Comparison of ENCODE assay signal across 28 mouse cellular contexts in genomic region chr10:85071605-85072152, GRCm38 (mm10). TPM values are rescaled to one million over a fixed set of nuclear protein-coding genes. Genes with fewer than 3 reads are reported as not detected.
"Had no signal": no experiment of that assay in that cellular context is flagged by ENCODE, and none has a peak within 500 bp of the region (broad histone marks: within the 10 kb centered on the region; RNA-seq: fewer than 3 reads in every experiment).

No protein-coding gene starts in this region.

- H3K4me2 ChIP-seq: heart, embryonic 11.5 days; heart, embryonic 13.5 days; heart, embryonic 15.5 days; hindbrain, embryonic 13.5 days; hindbrain, embryonic 15.5 days; intestine, embryonic 15.5 days; kidney, embryonic 15.5 days; limb, embryonic 13.5 days; limb, embryonic 15.5 days; liver, embryonic 12.5 days had no signal

- DNase-seq: gastrocnemius, postnatal 14 days; gastrocnemius, postnatal 36 days; heart, adult 18-20 months; heart, postnatal 14 days; heart, postnatal 36 days; kidney, adult 11 months; kidney, adult 2 months; kidney, adult 9 months; kidney, postnatal 14 days; kidney, postnatal 36 days; layer of hippocampus, adult 9-11 months; layer of hippocampus, postnatal 36 days; left cerebral cortex, postnatal 4 days had no signal

- H3K4me1 ChIP-seq: heart, embryonic 13.5 days; heart, embryonic 15.5 days; hindbrain, embryonic 13.5 days; hindbrain, embryonic 15.5 days; intestine, embryonic 15.5 days; kidney, embryonic 15.5 days; limb, embryonic 13.5 days; limb, embryonic 15.5 days; liver, embryonic 12.5 days had no signal

- H3K9ac ChIP-seq: heart, embryonic 13.5 days; heart, embryonic 15.5 days; hindbrain, embryonic 13.5 days; hindbrain, embryonic 15.5 days; intestine, embryonic 15.5 days; kidney, embryonic 15.5 days; limb, embryonic 13.5 days; limb, embryonic 15.5 days; liver, embryonic 12.5 days; liver, embryonic 14.5 days had no signal

- H3K27me3 ChIP-seq: heart, embryonic 13.5 days; heart, embryonic 15.5 days; hindbrain, embryonic 13.5 days; hindbrain, embryonic 15.5 days; intestine, embryonic 15.5 days; kidney, embryonic 15.5 days; limb, embryonic 13.5 days; limb, embryonic 15.5 days; liver, embryonic 12.5 days had no signal

- ATAC-seq: inflammation-experienced regulatory T-cells, adult 6 months; intestine, embryonic 15.5 days; liver, embryonic 12.5 days had no signal

- H3K9me3 ChIP-seq: heart, embryonic 15.5 days; hindbrain, embryonic 13.5 days; hindbrain, embryonic 15.5 days; intestine, embryonic 15.5 days; kidney, embryonic 15.5 days; limb, embryonic 13.5 days; limb, embryonic 15.5 days; liver, embryonic 12.5 days had no signal

- H3K27ac ChIP-seq: heart, embryonic 13.5 days; heart, embryonic 15.5 days; hindbrain, embryonic 13.5 days; hindbrain, embryonic 15.5 days; intestine, embryonic 15.5 days; kidney, embryonic 15.5 days; kidney, postnatal 0 days; layer of hippocampus, adult 2 months; limb, embryonic 13.5 days; limb, embryonic 15.5 days; liver, embryonic 12.5 days; liver, embryonic 14.5 days had no signal

- H3K36me3 ChIP-seq: heart, embryonic 13.5 days; heart, embryonic 15.5 days; hindbrain, embryonic 13.5 days; hindbrain, embryonic 15.5 days; intestine, embryonic 15.5 days; kidney, embryonic 15.5 days; limb, embryonic 13.5 days; limb, embryonic 15.5 days; liver, embryonic 12.5 days had no signal

- H3K4me3 ChIP-seq: heart, embryonic 13.5 days; heart, embryonic 15.5 days; hindbrain, embryonic 13.5 days; hindbrain, embryonic 15.5 days; intestine, embryonic 15.5 days; kidney, embryonic 15.5 days; layer of hippocampus, adult 2 months; limb, embryonic 13.5 days; limb, embryonic 15.5 days; liver, embryonic 12.5 days had no signal

RNA-seq across cellular contexts. Expression of gene Fhl4, which starts 30.6 kb away (rescaled TPM):
- polyA plus RNA-seq: liver, adult 2 months had no signal
